ENCODE assay signal across 9 mouse cellular contexts in the genomic region with DNA sequence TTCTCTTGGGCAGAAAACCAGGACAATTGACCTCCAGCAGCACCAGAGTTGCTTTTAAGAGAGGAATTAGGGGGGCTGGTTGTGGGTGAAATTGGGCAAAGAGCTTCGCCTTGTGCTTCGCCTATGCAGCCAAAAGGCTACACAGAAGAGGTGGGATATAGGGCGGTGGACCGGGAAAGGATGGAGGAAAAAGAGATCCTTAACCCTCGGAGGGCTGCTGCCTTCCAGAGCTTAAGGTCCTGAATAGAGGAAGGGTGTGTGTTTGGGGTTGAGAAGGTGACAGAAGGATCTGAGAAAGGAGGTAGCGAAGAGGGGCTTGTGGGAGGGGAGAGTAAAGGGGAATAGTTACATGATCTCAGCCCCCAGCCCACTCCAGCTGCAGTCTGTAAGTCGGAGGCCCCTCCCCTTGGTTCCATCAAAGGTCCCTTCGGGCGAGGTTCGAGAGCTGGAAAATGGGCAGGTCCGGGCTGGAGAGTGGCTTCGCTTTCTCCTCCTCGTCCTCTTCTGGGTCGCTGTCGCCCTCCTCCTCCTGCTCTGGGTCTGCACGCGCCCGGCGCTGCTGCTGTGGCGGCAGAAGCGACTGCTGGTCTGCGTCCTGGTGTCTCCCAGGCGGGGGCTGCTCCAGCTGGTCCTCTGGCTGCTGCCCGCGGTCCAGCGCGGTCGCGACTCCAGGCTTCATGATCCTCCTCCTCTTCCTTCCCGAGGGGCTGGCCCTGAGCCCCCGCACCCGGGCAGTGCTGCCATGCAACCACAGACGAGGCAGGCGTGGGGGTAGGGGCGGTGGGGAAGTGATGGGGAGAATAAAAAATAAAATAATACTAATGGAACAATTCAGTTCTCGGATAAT. TPM values are rescaled to one million over a fixed set of nuclear protein-coding genes. Genes with fewer than 3 reads are reported as not detected.
A peak's percentile ranks its signal among the peaks of the same experiment; 100 is the strongest.
DNase-seq lines count a peak whose midpoint lies in the region; ATAC-seq and TF ChIP-seq lines count a peak whose summit lies in the region.
"Had no signal": no experiment of that assay in that cellular context is flagged by ENCODE, and none has a peak within 500 bp of the region (broad histone marks: within the 10 kb centered on the region; RNA-seq: fewer than 3 reads in every experiment).

No protein-coding gene starts in this region.

- H3K4me1 ChIP-seq in hindbrain, embryonic 16.5 days (ENCODE audit: control insufficient read depth, insufficient read depth, low read depth, low read length), result peaks cover 15% of the 10 kb centered on the region
- H3K4me1 ChIP-seq in stomach, postnatal 0 days (replicated peaks; ENCODE audit: control insufficient read depth, insufficient read depth), result no peaks in the 10 kb centered on the region

- H3K4me3 ChIP-seq in hindbrain, embryonic 16.5 days (ENCODE audit: low read length), result peak overlapping the region; percentile 58
- H3K4me3 ChIP-seq in stomach, postnatal 0 days (ENCODE audit: low read depth, low read length), result peak overlapping the region; percentile 24; the same call in 1 of the 2 replicates
- H3K4me3 ChIP-seq: myocyte had no signal

- WGBS in hindbrain, embryonic 16.5 days, result 1% methylated on average over 33 of the region's 36 CpGs
- WGBS in stomach, postnatal 0 days, result 2% methylated on average over 29 of the region's 36 CpGs

- TF ChIP-seq EP300 in stomach, postnatal 0 days (optimal IDR thresholded peaks at IDR 0.05), result no peak

- no peaks in the 10 kb centered on the region for H3K36me3 ChIP-seq in hindbrain, embryonic 16.5 days (ENCODE audit: control insufficient read depth, insufficient read depth, low read length)
- H3K36me3 ChIP-seq in stomach, postnatal 0 days (ENCODE audit: control insufficient read depth, insufficient read depth, low read length), result no peaks in the 10 kb centered on the region

- no peak for TF ChIP-seq CTCF in stomach, postnatal 0 days (IDR thresholded peaks at IDR 0.05; ENCODE audit: low read depth)

- H3K27me3 ChIP-seq in hindbrain, embryonic 16.5 days (replicated peaks; ENCODE audit: control insufficient read depth, insufficient read depth, low read length), result no peaks in the 10 kb centered on the region
- peaks cover 3% of the 10 kb centered on the region; the same call in 1 of the 2 replicates for H3K27me3 ChIP-seq in stomach, postnatal 0 days (ENCODE audit: control insufficient read depth, insufficient read depth, low read length)

- peak overlapping the region; percentile 78 for H3K9ac ChIP-seq in hindbrain, embryonic 16.5 days (ENCODE audit: low read depth, low read length)
- H3K9ac ChIP-seq in stomach, postnatal 0 days (ENCODE audit: low read length), result no peak overlapping the region

- peak; percentile 66 for ATAC-seq in hindbrain, embryonic 16.5 days
- peak; percentile 48; the same call in 1 of the 2 replicates for ATAC-seq in stomach, postnatal 0 days (ENCODE audit: low FRiP score, low TSS enrichment)

- peak overlapping the region; percentile 82 for H3K4me2 ChIP-seq in hindbrain, embryonic 16.5 days (ENCODE audit: low read length)
- peak overlapping the region; percentile 48; the same call in 1 of the 2 replicates for H3K4me2 ChIP-seq in stomach, postnatal 0 days (replicated peaks; ENCODE audit: low read depth)

- H3K27ac ChIP-seq in hindbrain, embryonic 16.5 days (ENCODE audit: low read depth, low read length), result peak overlapping the region; percentile 88
- no peak overlapping the region for H3K27ac ChIP-seq in stomach, postnatal 0 days (replicated peaks)

- DNase-seq in adrenal gland, adult (ENCODE audit: inconsistent age in 2 of 2, low spot score in 1 of 2), result peak; percentile 13 to 32
- DNase-seq in adrenal gland, adult 8-10 months, result no peak
- peak; percentile 11 for DNase-seq in ovary, postnatal 36 days (ENCODE audit: low spot score)
- no peak for DNase-seq in ovary, adult 18-20 months (ENCODE audit: low spot score)
- DNase-seq in mesoderm, embryonic 11.5 days (ENCODE audit: low read depth, low spot score), result peak; percentile 32
- DNase-seq in stomach, postnatal 0 days (ENCODE audit: low spot score), result no peak
- DNase-seq in spleen, postnatal 14 days (ENCODE audit: low spot score in 2 of 2), result no peak

- H3K9me3 ChIP-seq in hindbrain, embryonic 16.5 days (ENCODE audit: control insufficient read depth, low read length), result no peaks in the 10 kb centered on the region
- no peaks in the 10 kb centered on the region for H3K9me3 ChIP-seq in stomach, postnatal 0 days (ENCODE audit: control insufficient read depth, low read length)

RNA-seq across cellular contexts. Expression of a gene that starts 0.8 kb away (rescaled TPM):
- 1 to 10 TPM in 1 of 4 experiments, under 1 TPM in 3; 0.35 to 1.0 (median 0.79) TPM for total RNA-seq in adrenal gland, adult 8-10 months (2022)
- polyA plus RNA-seq in hindbrain, embryonic 16.5 days (2015; fragmentation: Nextera tagmentation; extraction: Ambion mirVana), result 9.4 and 10.3 TPM in 2 replicates
- polyA plus RNA-seq in stomach, postnatal 0 days (2015; fragmentation: Nextera tagmentation; extraction: Ambion mirVana), result 0.08 and 0.11 TPM in 2 replicates

RNA-seq across cellular contexts. Expression of a gene that starts 47.1 kb away (rescaled TPM):
- total RNA-seq in adrenal gland, adult 8-10 months (2022), result 10 to 100 TPM; 59.2 to 75.5 (median 64.6) TPM
- polyA plus RNA-seq in hindbrain, embryonic 16.5 days (2015; fragmentation: Nextera tagmentation; extraction: Ambion mirVana), result 26.2 and 27.8 TPM in 2 replicates
- polyA plus RNA-seq in stomach, postnatal 0 days (2015; fragmentation: Nextera tagmentation; extraction: Ambion mirVana), result 7.3 and 7.5 TPM in 2 replicates

Comparison
In these comparisons a context has a peak if more than half of its experiments do, and no peak if none do; other contexts are left out.
1. DNase-seq: peak in adrenal gland, adult (2 of 2), ovary, postnatal 36 days (single experiment) and mesoderm, embryonic 11.5 days (single experiment); none in adrenal gland, adult 8-10 months (single experiment), ovary, adult 18-20 months (single experiment), stomach, postnatal 0 days (single experiment) and spleen, postnatal 14 days (0 of 2).